Mouse (Mus musculus) layer of hippocampus, adult 2 months (tissue): ENCODE results near the gene Scgb1b27. TPM values are rescaled to one million over a fixed set of nuclear protein-coding genes. Genes with fewer than 3 reads are reported as not detected.
"Not testable (repeated sequence)": the region's sequence is repeated elsewhere in the genome, so short reads cannot be mapped to it uniquely, and the experiment has no call there.

Experiments
- DNase-seq, 2 experiments: peaks; one replicate each; pipeline ENCODE4 v3.0.0; 2022; ENCODE audit warnings: low spot score in 2 of 2
- H3K27ac ChIP-seq: fragments of 200-600 bp; 2 replicates; pipeline ENCODE4 v1.8.1; 2022
- H3K4me3 ChIP-seq: fragments of 200-600 bp; 2 replicates; pipeline ENCODE4 v1.8.1; 2022; ENCODE audit warnings: mild to moderate bottlenecking
- CTCF ChIP-seq: fragments of 200-600 bp; conservative IDR thresholded peaks from 2 replicates; pipeline ENCODE4 v1.8.1; 2022; ENCODE audit warnings: antibody characterized with exemption, mild to moderate bottlenecking, moderate library complexity
- long read RNA-seq, 2 experiments: library from polyadenylated mRNA; stranded (forward); transcript quantifications; one replicate each; pipeline ENCODE4 v2.0.0; 2021; ENCODE audit warnings: borderline mapping rate in 2 of 2
- total RNA-seq, 2 experiments: library from RNA; stranded (reverse); gene quantifications; 2 replicates each; pipeline ENCODE4 v1.2.3; 2021

Gene Scgb1b27
- not detected for total RNA-seq
- long read RNA-seq, experiment 1: 0 reads
- long read RNA-seq, experiment 2: 0 reads

GRCm38 (mm10) chr7:34021183-34021582 is at the start of gene Scgb1b27:
Gene Scgb1b27, plus strand, starts transcription at chr7:34021483.
- not testable (repeated sequence) for H3K4me3 ChIP-seq, DNase-seq, H3K27ac ChIP-seq

GRCm38 (mm10) chr7:33982281-33982680 is 39.0 kb upstream of the Scgb1b27 start:
- H3K4me3 ChIP-seq, H3K27ac ChIP-seq: not testable (repeated sequence)
- DNase-seq: peak in 1 of 2 experiments; percentile 11
- TF ChIP-seq CTCF: peak; percentile 61

DNA sequence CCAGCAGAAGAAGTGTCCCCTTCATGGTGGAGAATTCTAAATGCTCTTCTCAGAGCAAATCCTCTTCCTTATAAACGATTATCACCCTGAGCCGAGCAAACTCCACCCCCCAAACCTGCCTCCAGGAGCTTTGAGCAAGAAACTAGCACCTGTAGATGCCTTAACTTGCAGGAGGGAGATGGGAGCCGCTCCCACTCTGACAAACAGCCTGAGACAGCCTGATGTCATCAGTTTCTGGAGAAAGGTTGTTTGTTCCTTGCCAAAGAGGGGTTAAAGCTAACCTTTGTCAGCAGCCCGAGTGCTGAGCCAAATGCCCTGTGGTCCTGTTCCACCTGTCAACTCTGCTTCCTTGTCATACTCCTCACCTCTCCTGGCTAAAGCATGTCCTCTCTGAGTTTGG is 7.4 kb upstream of the Scgb1b27 start, which contains the start of gene Scgb2b27:
TSS of gene Scgb2b27 (minus strand) at position 101 of the 400 bp plus-strand sequence.
- H3K4me3 ChIP-seq: no peak within 1 kb of the TSS
- no peak for DNase-seq
- TF ChIP-seq CTCF: no peak
- no peak within 1 kb of the TSS for H3K27ac ChIP-seq

GRCm38 (mm10) chr7:34025641-34026040 is 4.4 kb downstream of the Scgb1b27 start:
- no peak overlapping the region for H3K4me3 ChIP-seq
- TF ChIP-seq CTCF: no peak
- H3K27ac ChIP-seq: no peak overlapping the region
- DNase-seq: no peak

DNA sequence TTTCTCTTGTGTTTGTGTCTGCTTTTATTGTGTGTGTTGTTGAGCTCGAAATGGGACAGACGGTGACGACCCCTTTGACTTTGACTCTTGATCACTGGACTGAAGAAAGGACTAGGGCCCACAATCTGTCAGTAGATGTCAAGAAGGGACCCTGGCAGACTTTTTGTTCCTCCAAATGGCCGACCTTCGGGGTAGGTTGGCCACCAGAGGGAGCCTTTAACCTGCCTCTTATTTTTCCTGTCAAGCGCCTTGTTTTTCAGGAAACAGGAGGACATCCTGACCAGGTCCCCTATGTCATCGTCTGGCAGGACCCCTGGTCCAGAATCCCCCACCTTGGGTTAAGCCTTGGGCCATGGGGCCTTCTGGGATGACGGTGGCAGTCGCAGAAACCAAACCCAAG is 5.9 kb downstream of the Scgb1b27 start:
- not testable (repeated sequence) for H3K4me3 ChIP-seq, DNase-seq, H3K27ac ChIP-seq

- no peak overlapping the region for H3K4me3 ChIP-seq
- TF ChIP-seq CTCF: no peak
- no peak for DNase-seq
- H3K27ac ChIP-seq: no peak overlapping the region
Observed at GRCm38 (mm10) chr7:34030026-34030425, 8.7 kb downstream of the Scgb1b27 start.

DNA sequence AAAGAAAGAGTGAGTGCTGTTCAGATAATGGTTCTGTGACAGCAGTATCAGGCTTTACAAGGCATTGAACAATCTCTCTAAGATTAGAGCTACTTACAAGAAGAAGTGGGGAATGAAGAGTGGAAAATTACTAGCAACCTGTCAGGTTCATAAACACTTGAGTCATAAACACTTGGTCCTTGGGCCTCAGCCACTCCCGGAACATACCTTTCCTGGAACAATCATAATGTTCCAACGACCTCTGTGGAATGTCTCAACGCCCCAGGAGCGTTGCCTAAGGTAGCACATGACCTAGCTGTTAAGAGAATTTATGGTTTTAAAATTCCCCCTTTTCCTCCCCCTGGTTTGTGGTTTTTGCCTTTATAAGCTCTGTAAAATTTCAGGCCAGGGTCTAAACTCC is 13.3 kb downstream of the Scgb1b27 start:
- not testable (repeated sequence) for H3K4me3 ChIP-seq, H3K27ac ChIP-seq, DNase-seq

GRCm38 (mm10) chr7:34036076-34036815 is 15.0 kb downstream of the Scgb1b27 start:
- not testable (repeated sequence) for DNase-seq, H3K4me3 ChIP-seq, H3K27ac ChIP-seq

DNA sequence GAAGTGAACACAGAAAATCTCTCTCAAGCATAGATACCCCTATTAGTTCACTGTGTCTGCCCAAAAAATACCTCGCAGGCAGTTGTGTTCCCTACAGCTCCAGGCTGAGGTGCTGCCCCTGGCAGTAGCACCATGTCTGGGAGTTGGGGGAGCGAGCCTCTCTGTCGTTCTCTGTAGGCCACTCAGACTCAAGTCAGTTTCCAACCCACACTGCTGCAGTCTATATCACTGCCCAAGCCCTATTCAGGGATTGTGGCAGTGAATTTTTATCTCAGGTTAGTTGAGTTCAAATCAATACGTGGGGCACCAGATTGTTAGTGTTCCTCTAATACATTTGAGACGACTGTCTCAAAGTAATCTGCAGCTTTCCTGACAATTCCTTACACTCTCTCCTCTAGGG is 46.8 kb downstream of the Scgb1b27 start:
- H3K4me3 ChIP-seq, DNase-seq: not testable (repeated sequence)

More for the DNA sequence above, 46.8 kb downstream of the Scgb1b27 start:
- H3K27ac ChIP-seq: not testable (repeated sequence)

Other genes starting within 250 kb of the Scgb1b27 start
- gene Scgb2b26, start 76.4 kb upstream of the Scgb1b27 start, total RNA-seq: not detected
- not detected for gene Scgb2b27, start 7.5 kb upstream of the Scgb1b27 start, total RNA-seq
- not detected for gene Scgb1b30, start 73.9 kb downstream of the Scgb1b27 start, total RNA-seq
- 10 to 100 TPM; 11.7 to 12.3 TPM for gene Wtip, start 111.8 kb downstream of the Scgb1b27 start, total RNA-seq
- 10 to 100 TPM; 85.7 to 92.9 TPM for gene Uba2, start 148.1 kb downstream of the Scgb1b27 start, total RNA-seq
- 10 to 100 TPM; 24.5 to 26.8 TPM for gene Pdcd2l, start 175.2 kb downstream of the Scgb1b27 start, total RNA-seq
- gene Gpi1, start 208.9 kb downstream of the Scgb1b27 start, total RNA-seq: 100 to 1,000 TPM; 773 TPM
- not detected for gene Gm6096, start 229.6 kb downstream of the Scgb1b27 start, total RNA-seq